Mouse (Mus musculus) megakaryocyte, adult 5-6 weeks (primary cell): ENCODE measurements around the gene Rsph6a. TPM values are rescaled to one million over a fixed set of nuclear protein-coding genes. Genes with fewer than 3 reads are reported as not detected.
"Not testable (repeated sequence)": the region's sequence is repeated elsewhere in the genome, so short reads cannot be mapped to it uniquely, and the experiment has no call there.

Source experiments
- ATAC-seq: 2 replicates; pipeline ENCODE4 v1.8.0; 2016; ENCODE audit warnings: mild to moderate bottlenecking, inconsistent platforms; ENCODE audit not compliant: poor library complexity, severe bottlenecking
- total RNA-seq, 2 experiments: library from RNA; stranded (forward) in 1 of 2; stranded (reverse) in 1 of 2; fragments of 153-499, 151-499 nt in 1 of 2; fragments of 221-1000, 200-1000 nt in 1 of 2; gene quantifications; 2 replicates each; pipeline versions ENCODE4 v1.2.3 to v1.2.4; 2015 to 2017

Gene Rsph6a
- total RNA-seq, 2 experiments from 2014 or later = not detected

GRCm38 (mm10) chr7:19046286-19047069, 8.0 kb upstream of the Rsph6a start:
- no peak for ATAC-seq

- no peak for ATAC-seq
Observed at GRCm38 (mm10) chr7:19048006-19048527, 6.4 kb upstream of the Rsph6a start.

GRCm38 (mm10) chr7:19049252-19049651, 5.2 kb upstream of the Rsph6a start:
- ATAC-seq = no peak

GRCm38 (mm10) chr7:19050172-19050571, 4.3 kb upstream of the Rsph6a start:
- no peak for ATAC-seq

GRCm38 (mm10) chr7:19051161-19051560, 3.3 kb upstream of the Rsph6a start:
- ATAC-seq = no peak

GRCm38 (mm10) chr7:19052345-19053135, 1.9 kb upstream of the Rsph6a start:
- ATAC-seq = no peak

- no peak for ATAC-seq
Observed at GRCm38 (mm10) chr7:19053136-19053532, 1.4 kb upstream of the Rsph6a start.

DNA sequence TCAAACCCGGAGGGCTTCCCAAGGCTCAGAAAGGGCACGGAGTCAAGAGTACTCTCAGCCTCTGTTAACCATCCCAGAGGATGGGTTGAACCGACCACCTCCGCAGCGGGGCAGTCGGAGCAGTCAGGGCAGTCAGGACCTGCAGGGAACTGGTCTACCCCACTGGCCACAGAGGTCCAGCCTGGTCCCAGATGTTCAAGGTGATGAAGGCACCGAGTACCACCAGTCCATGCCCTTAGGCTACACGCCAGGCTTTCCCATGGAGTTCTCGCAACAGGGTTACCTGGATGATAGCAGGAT, 237 bp downstream of the Rsph6a start:
- ATAC-seq = no peak

DNA sequence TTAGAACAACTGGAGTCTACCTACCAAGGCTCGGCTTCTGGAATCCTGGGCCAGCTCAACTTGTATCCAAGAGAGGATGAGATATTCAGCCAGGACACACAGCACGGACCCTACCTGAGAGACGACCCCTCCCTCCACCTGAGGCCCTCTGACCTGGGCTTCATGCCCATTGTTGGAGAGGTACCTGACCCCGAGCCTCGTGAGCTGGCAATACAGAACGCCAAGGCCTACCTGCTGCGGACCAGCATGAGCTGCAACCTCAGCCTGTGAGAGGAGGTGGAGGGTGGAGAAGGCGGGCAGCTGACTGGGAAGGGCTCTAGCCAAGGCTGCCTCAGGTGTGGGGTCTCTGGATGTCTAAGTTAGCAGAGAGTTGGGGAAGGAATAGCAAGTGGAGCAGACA, 618 bp downstream of the Rsph6a start:
- no peak for ATAC-seq

DNA sequence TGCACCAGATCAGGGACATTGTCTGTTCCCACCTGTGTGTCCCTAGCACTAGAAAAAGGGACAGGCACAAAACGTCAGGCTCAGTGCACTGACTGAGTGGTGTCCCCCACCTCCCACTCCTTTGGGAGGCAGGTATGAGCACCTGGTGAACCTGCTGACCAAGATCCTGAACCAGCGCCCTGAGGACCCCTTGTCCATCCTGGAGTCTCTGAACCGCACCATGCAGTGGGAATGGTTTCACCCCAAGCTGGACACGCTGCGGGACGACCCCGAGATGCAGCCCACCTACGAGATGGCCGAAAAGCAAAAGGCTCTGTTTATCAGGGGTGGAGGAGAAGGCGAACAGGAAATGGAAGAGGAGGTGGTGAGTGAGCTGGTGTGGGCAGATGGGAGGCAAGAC, 2.9 kb downstream of the Rsph6a start:
- no peak for ATAC-seq

- no peak for ATAC-seq
Observed at GRCm38 (mm10) chr7:19065896-19066295, 11.4 kb downstream of the Rsph6a start.

- no peak for ATAC-seq
Observed at GRCm38 (mm10) chr7:19067063-19067462, 12.6 kb downstream of the Rsph6a start.

GRCm38 (mm10) chr7:19067935-19068334, 13.4 kb downstream of the Rsph6a start:
- ATAC-seq = no peak

- ATAC-seq = peak; percentile 68; the same call in 1 of the 2 replicates
Observed at GRCm38 (mm10) chr7:19068707-19069106, 14.2 kb downstream of the Rsph6a start.

GRCm38 (mm10) chr7:19069500-19069899, 15.0 kb downstream of the Rsph6a start:
- peak; percentile 43 for ATAC-seq

GRCm38 (mm10) chr7:19071024-19071423, 16.5 kb downstream of the Rsph6a start:
- ATAC-seq = not testable (repeated sequence)

DNA sequence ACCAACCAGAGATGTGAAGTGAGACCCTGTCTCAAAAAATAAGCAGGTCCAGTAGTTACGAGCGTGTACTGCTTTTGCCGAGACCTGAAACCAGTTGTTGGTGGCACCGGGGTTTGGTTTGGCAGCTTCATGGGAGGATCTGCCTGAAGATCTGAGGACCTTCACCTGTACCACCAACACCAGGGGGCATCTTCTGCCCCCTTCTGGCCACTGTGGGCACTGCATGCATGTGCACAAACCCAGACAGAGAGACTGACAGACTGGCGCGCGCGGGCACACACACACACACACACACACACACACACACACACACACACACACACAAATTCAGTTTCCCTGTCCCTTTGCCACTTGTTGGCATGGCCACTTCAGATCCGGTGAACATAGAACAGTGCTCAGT, 19.0 kb downstream of the Rsph6a start:
- no peak for ATAC-seq

GRCm38 (mm10) chr7:19074494-19074893, 20.0 kb downstream of the Rsph6a start:
- ATAC-seq = no peak

DNA sequence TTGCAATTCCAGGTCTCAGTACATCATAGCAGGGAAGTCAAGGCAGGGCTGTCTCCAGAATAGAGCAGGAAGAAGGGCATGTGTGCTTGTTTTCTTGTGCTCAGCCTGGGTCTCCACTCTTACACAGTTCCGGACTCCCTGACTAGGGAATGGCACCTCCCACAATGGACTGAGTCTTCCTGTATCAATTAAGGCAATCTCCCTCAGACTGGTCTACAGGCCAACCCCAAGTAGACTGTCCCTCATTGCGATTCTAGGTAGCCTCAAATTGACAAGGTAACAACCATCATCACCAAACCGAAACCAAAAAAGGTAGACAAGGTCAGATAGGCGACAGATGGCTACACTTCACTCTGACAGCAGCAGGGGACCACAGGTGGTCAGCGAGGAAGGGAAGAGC, 20.7 kb downstream of the Rsph6a start:
- no peak for ATAC-seq

GRCm38 (mm10) chr7:19075723-19076585, 21.5 kb downstream of the Rsph6a start, which contains the start of gene Dmwd:
Gene Dmwd, plus strand, starts transcription at chr7:19076227.
- ATAC-seq = peak; percentile 71

DNA sequence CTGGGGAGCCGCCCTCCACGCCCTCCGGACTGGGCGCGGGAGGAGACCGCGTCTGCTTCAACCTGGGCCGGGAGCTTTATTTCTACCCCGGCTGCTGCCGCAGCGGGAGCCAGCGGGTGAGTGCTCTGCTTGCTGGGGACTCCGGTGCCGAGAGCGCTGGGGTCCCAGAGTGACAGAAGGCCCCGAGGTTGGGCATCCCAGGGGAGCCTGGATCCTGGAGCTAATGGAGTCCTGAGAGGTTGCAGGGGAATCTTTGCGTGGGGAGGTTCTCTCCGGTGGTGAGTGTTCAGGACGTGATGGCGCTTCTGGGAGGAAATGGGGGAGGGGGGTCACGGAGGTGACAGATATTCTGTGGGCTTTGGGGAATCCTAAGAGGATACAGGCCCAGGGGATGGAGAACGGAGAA, 22.1 kb downstream of the Rsph6a start:
- ATAC-seq = no peak
